Mouse (Mus musculus): ENCODE data around the gene Gpr68.

- TF ChIP-seq GATA1 (IDR thresholded peaks at IDR 0.05; ENCODE audit: borderline replicate concordance, low read length) (no peak), FLI1 (IDR thresholded peaks at IDR 0.05; ENCODE audit: low read length) (no peak)
These were observed 12.5 kb downstream of the Gpr68 start for GRCm38 (mm10) chr12:100895504-100895903.

Measured in megakaryocyte, embryonic 14.5 days (primary cell).